Mouse (Mus musculus): ENCODE data around the gene Prr29. TPM values are rescaled to one million over a fixed set of nuclear protein-coding genes. Genes with fewer than 3 reads are reported as not detected.

Gene Prr29
- polyA plus RNA-seq, 1 experiment from 2014 or later, result not detected

GRCm38 (mm10) chr11:106366316-106366715, 1.0 kb downstream of the Prr29 start:
- 0 out of 2 replicates have a peak, but pooled peaks cover 6% of the 10 kb centered on the region for H3K27me3 ChIP-seq (ENCODE audit: poor library complexity, severe bottlenecking)
- no peaks in the 10 kb centered on the region for H3K9me3 ChIP-seq
- peak; percentile 76 for DNase-seq (ENCODE audit: extremely low spot score, low spot score)
- H3K27ac ChIP-seq, result no peak overlapping the region
- 12% methylated on average over 3 of the region's 3 CpGs for WGBS
- peaks cover 27% of the 10 kb centered on the region for H3K4me1 ChIP-seq
- H3K36me3 ChIP-seq (replicated peaks), result no peaks in the 10 kb centered on the region
- H3K4me3 ChIP-seq, result no peak overlapping the region

GRCm38 (mm10) chr11:106373998-106374397, 8.7 kb downstream of the Prr29 start:
- DNase-seq (ENCODE audit: extremely low spot score, low spot score), result no peak
- H3K4me1 ChIP-seq, result peaks cover 13% of the 10 kb centered on the region
- H3K9me3 ChIP-seq, result no peaks in the 10 kb centered on the region
- 58% methylated on average over 11 of the region's 11 CpGs for WGBS
- H3K4me3 ChIP-seq, result no peak overlapping the region
- no peaks in the 10 kb centered on the region for H3K36me3 ChIP-seq (replicated peaks)
- H3K27ac ChIP-seq, result peak overlapping the region; percentile 40; the same call in 1 of the 2 replicates
- no peaks in the 10 kb centered on the region for H3K27me3 ChIP-seq (ENCODE audit: poor library complexity, severe bottlenecking)

DNA sequence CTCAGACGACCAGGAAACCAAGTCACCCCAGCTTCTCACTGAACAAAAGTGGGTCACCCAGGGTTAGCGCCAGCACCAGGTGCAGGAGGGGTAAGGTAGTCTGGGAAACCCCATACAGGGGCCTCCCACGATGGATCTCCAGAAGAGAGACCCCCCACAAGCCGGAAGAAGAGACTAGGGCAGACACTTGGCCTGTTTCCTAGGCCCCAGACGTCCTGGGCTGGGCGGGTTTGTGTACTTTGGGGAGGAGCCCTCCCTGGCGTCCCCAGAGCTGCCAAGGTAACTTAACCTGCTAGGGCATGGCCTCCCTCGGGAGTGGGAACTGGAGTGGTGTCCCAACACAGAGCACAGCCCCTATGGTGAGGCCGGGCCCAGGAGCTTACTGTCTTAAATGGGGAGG, 9.3 kb downstream of the Prr29 start:
- Histone ChIP-seq H3K27me3 (ENCODE audit: poor library complexity, severe bottlenecking) (no peaks in the 10 kb centered on the region), H3K9me3 (no peaks in the 10 kb centered on the region), H3K4me1 (peaks cover 13% of the 10 kb centered on the region), H3K36me3 (replicated peaks) (no peaks in the 10 kb centered on the region), H3K27ac (0 out of 2 replicates have a peak overlapping the region, but pooled peaks have one; percentile 40), H3K4me3 (no peak overlapping the region)
- 65% methylated on average over 9 of the region's 9 CpGs for WGBS
- DNase-seq (ENCODE audit: extremely low spot score, low spot score), result no peak

DNA sequence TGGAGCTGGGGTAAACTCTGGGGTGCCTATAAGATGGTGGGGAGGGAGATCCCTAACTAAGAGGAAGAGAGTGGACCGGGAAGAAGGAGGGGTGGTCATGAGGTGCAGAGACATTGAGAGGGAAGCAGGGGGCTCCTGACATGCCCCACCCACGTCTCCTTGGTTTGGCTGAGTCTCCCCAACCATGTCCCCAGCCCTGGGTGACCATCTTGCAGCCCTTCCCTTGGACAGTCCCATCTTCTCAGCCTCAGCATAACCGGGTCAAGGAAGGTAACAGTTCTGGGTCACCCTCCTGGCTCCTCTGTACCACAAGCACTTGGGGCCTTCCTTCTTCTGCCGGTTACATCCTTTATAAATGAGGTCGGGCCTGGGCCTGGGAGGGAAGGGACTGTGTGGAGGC, 9.7 kb downstream of the Prr29 start:
- Histone ChIP-seq H3K36me3 (replicated peaks) (no peaks in the 10 kb centered on the region), H3K4me1 (peaks cover 13% of the 10 kb centered on the region), H3K4me3 (no peak overlapping the region), H3K27me3 (ENCODE audit: poor library complexity, severe bottlenecking) (no peaks in the 10 kb centered on the region), H3K27ac (0 out of 2 replicates have a peak overlapping the region, but pooled peaks have one; percentile 40), H3K9me3 (no peaks in the 10 kb centered on the region)
- WGBS, result 88% methylated on average over 5 of the region's 5 CpGs
- DNase-seq (ENCODE audit: extremely low spot score, low spot score), result no peak

DNA sequence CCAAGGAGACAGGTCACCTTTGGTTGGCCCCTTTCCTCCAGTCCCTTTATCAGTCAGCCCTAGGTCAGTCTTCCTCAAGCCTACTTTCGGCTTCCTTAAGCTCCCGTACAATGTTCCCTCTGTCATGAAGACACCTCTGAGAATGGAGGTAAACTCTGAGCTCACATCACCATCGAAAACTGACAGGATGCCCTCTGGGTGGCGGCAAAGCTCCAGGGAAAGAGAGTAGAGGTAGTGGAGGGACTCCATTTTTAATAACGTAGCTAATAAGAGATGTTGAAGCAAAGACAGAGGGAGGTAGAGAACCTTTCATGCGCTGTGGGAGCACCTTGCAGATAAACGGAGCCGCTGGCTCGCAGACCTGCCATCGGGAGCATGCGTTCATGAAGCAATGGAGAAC, 15.7 kb downstream of the Prr29 start:
- Histone ChIP-seq H3K4me3 (no peak overlapping the region), H3K9me3 (no peaks in the 10 kb centered on the region), H3K4me1 (no peaks in the 10 kb centered on the region), H3K36me3 (replicated peaks) (no peaks in the 10 kb centered on the region), H3K27ac (no peak overlapping the region), H3K27me3 (ENCODE audit: poor library complexity, severe bottlenecking) (no peaks in the 10 kb centered on the region)
- no peak for DNase-seq (ENCODE audit: extremely low spot score, low spot score)
- 86% methylated on average over 11 of the region's 11 CpGs for WGBS

GRCm38 (mm10) chr11:106381883-106382282, 16.6 kb downstream of the Prr29 start:
- DNase-seq (ENCODE audit: extremely low spot score, low spot score), result no peak
- Histone ChIP-seq H3K27me3 (ENCODE audit: poor library complexity, severe bottlenecking) (no peaks in the 10 kb centered on the region), H3K36me3 (replicated peaks) (no peaks in the 10 kb centered on the region), H3K4me3 (peak overlapping the region; percentile 7), H3K27ac (no peak overlapping the region; the same call in 1 of the 2 replicates), H3K4me1 (no peaks in the 10 kb centered on the region), H3K9me3 (no peaks in the 10 kb centered on the region)
- WGBS, result 87% methylated on average over 7 of the region's 7 CpGs

GRCm38 (mm10) chr11:106382424-106382823, 17.2 kb downstream of the Prr29 start:
- Histone ChIP-seq H3K27me3 (ENCODE audit: poor library complexity, severe bottlenecking) (no peaks in the 10 kb centered on the region), H3K4me3 (peak overlapping the region; percentile 7), H3K27ac (no peak overlapping the region), H3K36me3 (replicated peaks) (no peaks in the 10 kb centered on the region), H3K4me1 (no peaks in the 10 kb centered on the region), H3K9me3 (no peaks in the 10 kb centered on the region)
- no peak for DNase-seq (ENCODE audit: extremely low spot score, low spot score)
- 79% methylated on average over 5 of the region's 5 CpGs for WGBS

GRCm38 (mm10) chr11:106383051-106383790, 17.9 kb downstream of the Prr29 start:
- no peak for DNase-seq (ENCODE audit: extremely low spot score, low spot score)
- Histone ChIP-seq H3K4me1 (no peaks in the 10 kb centered on the region), H3K4me3 (no peak overlapping the region), H3K9me3 (no peaks in the 10 kb centered on the region), H3K36me3 (replicated peaks) (no peaks in the 10 kb centered on the region), H3K27ac (no peak overlapping the region), H3K27me3 (ENCODE audit: poor library complexity, severe bottlenecking) (no peaks in the 10 kb centered on the region)
- 72% methylated on average over 6 of the region's 6 CpGs for WGBS

DNA sequence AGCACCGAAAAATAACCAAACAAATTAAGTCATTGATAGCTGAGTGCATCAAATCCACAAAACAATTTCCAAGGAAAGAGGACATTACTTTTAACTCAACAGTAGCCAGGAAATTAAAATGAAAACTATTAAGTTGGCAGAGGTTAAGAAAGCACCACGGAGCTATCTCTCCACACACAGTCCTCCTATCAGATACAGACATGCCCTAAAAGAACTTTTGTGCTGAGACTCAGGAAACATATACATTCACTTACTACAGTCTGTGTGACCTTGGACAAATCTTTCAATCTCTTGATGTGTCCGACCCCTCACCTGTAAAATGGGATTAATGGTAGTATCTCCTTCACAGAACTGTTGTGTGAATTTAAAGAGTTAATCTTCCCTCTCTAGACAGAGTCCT, 21.1 kb downstream of the Prr29 start:
- H3K4me3 ChIP-seq, result no peak overlapping the region
- no peak overlapping the region for H3K27ac ChIP-seq
- no peaks in the 10 kb centered on the region for H3K36me3 ChIP-seq (replicated peaks)
- WGBS, result 88% methylated on average over 3 of the region's 3 CpGs
- H3K4me1 ChIP-seq, result 0 out of 2 replicates have a peak, but pooled peaks cover under 1% of the 10 kb centered on the region
- DNase-seq (ENCODE audit: extremely low spot score, low spot score), result no peak
- H3K9me3 ChIP-seq, result no peaks in the 10 kb centered on the region
- no peaks in the 10 kb centered on the region for H3K27me3 ChIP-seq (ENCODE audit: poor library complexity, severe bottlenecking)

- Histone ChIP-seq H3K27ac (no peak overlapping the region), H3K36me3 (replicated peaks) (no peaks in the 10 kb centered on the region), H3K27me3 (ENCODE audit: poor library complexity, severe bottlenecking) (no peaks in the 10 kb centered on the region), H3K9me3 (no peaks in the 10 kb centered on the region), H3K4me3 (no peak overlapping the region), H3K4me1 (0 out of 2 replicates have a peak, but pooled peaks cover 5% of the 10 kb centered on the region)
- 88% methylated on average over 6 of the region's 6 CpGs for WGBS
- no peak for DNase-seq (ENCODE audit: extremely low spot score, low spot score)
These were observed 21.7 kb downstream of the Prr29 start for GRCm38 (mm10) chr11:106387020-106387419.

DNA sequence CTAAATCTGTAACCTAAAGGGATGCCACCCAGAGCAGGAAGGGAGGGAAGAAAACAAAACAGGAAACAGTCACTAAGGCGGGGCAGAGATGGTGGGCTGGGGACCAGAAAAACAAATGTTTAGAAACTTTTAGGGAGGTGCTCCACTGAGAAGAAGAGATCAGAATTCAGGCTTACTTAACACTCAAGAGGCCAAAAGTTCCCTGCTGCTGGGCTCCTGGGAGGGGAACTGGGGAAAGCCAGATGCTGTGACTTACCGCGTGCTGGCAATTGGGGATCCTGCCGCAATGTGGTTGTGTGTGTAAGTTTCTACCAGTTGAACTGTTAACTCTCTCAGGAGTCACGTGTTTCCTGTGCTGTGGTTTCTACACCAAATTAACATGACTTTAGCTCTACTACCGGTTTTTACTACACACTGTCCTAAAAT, 22.5 kb downstream of the Prr29 start, which contains the start of gene Icam2:
TSS of gene Icam2 (minus strand) at position 285 of the 426 bp plus-strand sequence.
- H3K27ac ChIP-seq, result no peak within 1 kb of the TSS
- no peaks in the 10 kb centered on the region for H3K27me3 ChIP-seq (ENCODE audit: poor library complexity, severe bottlenecking)
- no peak within 1 kb of the TSS for H3K4me3 ChIP-seq
- no peak for DNase-seq (ENCODE audit: extremely low spot score, low spot score)
- 82% methylated on average over 6 of the region's 6 CpGs for WGBS
- H3K4me1 ChIP-seq, result 0 out of 2 replicates have a peak, but pooled peaks cover 5% of the 10 kb centered on the region
- H3K36me3 ChIP-seq (replicated peaks), result no peaks in the 10 kb centered on the region
- H3K9me3 ChIP-seq, result no peaks in the 10 kb centered on the region

- 0 out of 2 replicates have a peak, but pooled peaks cover 5% of the 10 kb centered on the region for H3K4me1 ChIP-seq
- no peaks in the 10 kb centered on the region for H3K27me3 ChIP-seq (ENCODE audit: poor library complexity, severe bottlenecking)
- H3K27ac ChIP-seq, result no peak overlapping the region
- DNase-seq (ENCODE audit: extremely low spot score, low spot score), result no peak
- no peak overlapping the region for H3K4me3 ChIP-seq
- H3K36me3 ChIP-seq (replicated peaks), result no peaks in the 10 kb centered on the region
- 43% methylated on average over 3 of the region's 3 CpGs for WGBS
- H3K9me3 ChIP-seq, result no peaks in the 10 kb centered on the region
These were observed 24.3 kb downstream of the Prr29 start for GRCm38 (mm10) chr11:106389611-106390010.

GRCm38 (mm10) chr11:106390757-106391156, 25.5 kb downstream of the Prr29 start:
- WGBS, result 83% methylated on average over 3 of the region's 3 CpGs
- Histone ChIP-seq H3K36me3 (replicated peaks) (no peaks in the 10 kb centered on the region), H3K27me3 (ENCODE audit: poor library complexity, severe bottlenecking) (no peaks in the 10 kb centered on the region), H3K9me3 (no peaks in the 10 kb centered on the region), H3K4me3 (no peak overlapping the region), H3K4me1 (0 out of 2 replicates have a peak, but pooled peaks cover 5% of the 10 kb centered on the region), H3K27ac (no peak overlapping the region)
- no peak for DNase-seq (ENCODE audit: extremely low spot score, low spot score)

Data from forebrain, embryonic 10.5 days (tissue).